Mouse (Mus musculus): Measurements from ENCODE around the gene Nelfcd. TPM values are rescaled to one million over a fixed set of nuclear protein-coding genes. Genes with fewer than 3 reads are reported as not detected.

Nelfcd gene
- polyA plus RNA-seq, 2 experiments, result 109 to 118 TPM

- no peak for TF ChIP-seq POLR2A (IDR thresholded peaks at IDR 0.05; ENCODE audit: borderline replicate concordance, extremely low read depth, insufficient read depth, insufficient read length)
- Histone ChIP-seq H3K9me3 (ENCODE audit: control insufficient read depth, low read length) (no peaks in the 10 kb centered on the region), H3K4me1 (ENCODE audit: control insufficient read depth, insufficient read depth, low read length) (peaks cover 8% of the 10 kb centered on the region), H3K27me3 (ENCODE audit: control insufficient read depth, insufficient read depth, low read length) (no peaks in the 10 kb centered on the region), H3K9ac (ENCODE audit: low read depth, low read length, severe bottlenecking) (peak overlapping the region; percentile 46; the same call in 1 of the 2 replicates), H3K4me3 (replicated peaks; ENCODE audit: low read length) (peak overlapping the region; percentile 87), H3K4me2 (replicated peaks; ENCODE audit: low read depth, low read length, severe bottlenecking) (peak overlapping the region; percentile 61), H3K36me3 (ENCODE audit: control insufficient read depth, insufficient read depth, low read length) (peaks cover 14% of the 10 kb centered on the region; the same call in 1 of the 2 replicates), H3K27ac (replicated peaks; ENCODE audit: low read depth, low read length) (peak overlapping the region; percentile 63; the same call in 1 of the 2 replicates)
- ATAC-seq (ENCODE audit: low FRiP score, low read depth) (no peak), DNase-seq (ENCODE audit: low spot score) (no peak)
- 70% methylated on average over 5 of the region's 5 CpGs for WGBS
Measured at GRCm38 (mm10) chr2:174473550-174473927, 57.9 kb downstream of the Nelfcd start.

Other genes with a start within 250 kb of the Nelfcd start
- gene Gnas, start 131.5 kb upstream of the Nelfcd start, polyA plus RNA-seq (2012; rRNA removed), result 2,875 and 2,934 TPM in 2 replicates
- 2,366 and 2,381 TPM in 2 replicates for gene Gnas, start 131.5 kb upstream of the Nelfcd start, polyA plus RNA-seq (2014; fragmentation: Nextera tagmentation; extraction: Ambion mirVana)
- 0.65 and 0.73 TPM in 2 replicates for gene Gm20721, start 69.1 kb upstream of the Nelfcd start, polyA plus RNA-seq (2012; rRNA removed)
- gene Gm20721, start 69.1 kb upstream of the Nelfcd start, polyA plus RNA-seq (2014; fragmentation: Nextera tagmentation; extraction: Ambion mirVana), result 11.7 and 13.4 TPM in 2 replicates
- gene Ctsz, start 23.2 kb downstream of the Nelfcd start, polyA plus RNA-seq (2012; rRNA removed), result 201 and 206 TPM in 2 replicates
- gene Ctsz, start 23.2 kb downstream of the Nelfcd start, polyA plus RNA-seq (2014; fragmentation: Nextera tagmentation; extraction: Ambion mirVana), result 218 and 221 TPM in 2 replicates
- gene Tubb1, start 34.9 kb downstream of the Nelfcd start, polyA plus RNA-seq (2012; rRNA removed), result 1.3 and 2.7 TPM in 2 replicates
- gene Tubb1, start 34.9 kb downstream of the Nelfcd start, polyA plus RNA-seq (2014; fragmentation: Nextera tagmentation; extraction: Ambion mirVana), result 1.5 and 1.8 TPM in 2 replicates
- gene Atp5e, start 48.3 kb downstream of the Nelfcd start, polyA plus RNA-seq (2012; rRNA removed), result 296 and 431 TPM in 2 replicates
- 878 and 889 TPM in 2 replicates for gene Atp5e, start 48.3 kb downstream of the Nelfcd start, polyA plus RNA-seq (2014; fragmentation: Nextera tagmentation; extraction: Ambion mirVana)
- gene Prelid3b, start 57.3 kb downstream of the Nelfcd start, polyA plus RNA-seq (2012; rRNA removed), result 74.0 and 89.5 TPM in 2 replicates
- gene Prelid3b, start 57.3 kb downstream of the Nelfcd start, polyA plus RNA-seq (2014; fragmentation: Nextera tagmentation; extraction: Ambion mirVana), result 108 and 112 TPM in 2 replicates
- 0.04 and 0.08 TPM in 2 replicates for gene Zfp831, start 227.7 kb downstream of the Nelfcd start, polyA plus RNA-seq (2012; rRNA removed)
- 0.01 and 0.03 TPM in 2 replicates for gene Zfp831, start 227.7 kb downstream of the Nelfcd start, polyA plus RNA-seq (2014; fragmentation: Nextera tagmentation; extraction: Ambion mirVana)